Mouse (Mus musculus): ENCODE measurements at regions not wholly inside any gene's neighbourhood (a gene's known extent, or its start where the extent isn't known, plus 50 kb on each side); places are given as distances from the start of the nearest gene placed in this dataset.

- TF ChIP-seq CTCF (IDR thresholded peaks at IDR 0.05; ENCODE audit: low read depth): no peak
- TF ChIP-seq EP300 (IDR thresholded peaks at IDR 0.05; ENCODE audit: low read depth): no peak
Measured at GRCm38 (mm10) chr10:37291639-37292495, 153.1 kb upstream of the Marcks start.
